Mouse (Mus musculus) liver, embryonic 11.5 days (tissue): ENCODE measurements around the gene Rxfp3. TPM values are rescaled to one million over a fixed set of nuclear protein-coding genes. Genes with fewer than 3 reads are reported as not detected.

Experiments
- ATAC-seq: fragments of 200-750 bp; cut with Nextera tagmentation; replicated peaks from 2 replicates; pipeline ENCODE4 v1.8.0; 2017; ENCODE audit warnings: moderate number of reproducible peaks, mild to moderate bottlenecking, moderate TSS enrichment, moderate library complexity; ENCODE audit not compliant: low FRiP score
- DNase-seq: peaks from one replicate; pipeline ENCODE4 v3.0.0-alpha.2; 2017; ENCODE audit warnings: low spot score
- H3K27ac ChIP-seq: fragments of 300-500 bp; sonication (generic); 2 replicates; pipeline ENCODE4 v1.5.1; 2014; ENCODE audit warnings: mild to moderate bottlenecking, low read depth, low read length, control low read depth
- H3K27me3 ChIP-seq: fragments of 300-500 bp; sonication (generic); replicated peaks from 2 replicates; pipeline ENCODE4 v1.6.1; 2014; ENCODE audit warnings: low read length, mixed read lengths; ENCODE audit not compliant: control insufficient read depth, insufficient read depth
- H3K36me3 ChIP-seq: fragments of 300-500 bp; sonication (generic); 2 replicates; pipeline ENCODE4 v1.6.1; 2014; ENCODE audit warnings: mild to moderate bottlenecking, low read length, moderate library complexity, mixed read lengths; ENCODE audit not compliant: control insufficient read depth, insufficient read depth
- H3K4me1 ChIP-seq: fragments of 300-500 bp; sonication (generic); replicated peaks from 2 replicates; pipeline ENCODE4 v1.6.1; 2014; ENCODE audit warnings: low read length, mixed read lengths; ENCODE audit not compliant: control insufficient read depth, insufficient read depth
- H3K4me2 ChIP-seq: fragments of 300-500 bp; sonication (generic); 2 replicates; pipeline ENCODE4 v1.6.1; 2014; ENCODE audit warnings: mild to moderate bottlenecking, control low read depth, moderate library complexity
- H3K4me3 ChIP-seq: fragments of 300-500 bp; sonication (generic); 2 replicates; pipeline ENCODE4 v1.5.1; 2014; ENCODE audit warnings: low read depth, low read length, control low read depth
- H3K9ac ChIP-seq: fragments of 300-500 bp; sonication (generic); 2 replicates; pipeline ENCODE4 v1.6.1; 2014; ENCODE audit warnings: low read depth, low read length, control low read depth
- H3K9me3 ChIP-seq: fragments of 300-500 bp; sonication (generic); 2 replicates; pipeline ENCODE4 v1.6.1; 2016; ENCODE audit warnings: low read length, inconsistent platforms, mixed read lengths; ENCODE audit not compliant: control insufficient read depth
- WGBS: fragments of 180-500 bp; shearing (Covaris S2); extraction: QIAGEN DNeasy Blood & Tissue Kit; methylation state at CpG from one replicate; pipeline ENCODE4 v1.1.7; 2014; 5-methylcytosine and 5-hydroxymethylcytosine counted together
- polyA plus RNA-seq: library from polyadenylated mRNA; unstranded; fragments of >200 nt; fragmentation: Nextera tagmentation; extraction: Ambion mirVana; gene quantifications from 2 replicates; pipeline ENCODE4 v1.2.1, GENCODE M21; 2014

Gene Rxfp3
- polyA plus RNA-seq, 1 experiment from 2014 or later, result 0.12 TPM

- Histone ChIP-seq H3K4me2 (no peak overlapping the region), H3K9ac (no peak overlapping the region), H3K4me1 (peaks cover 6% of the 10 kb centered on the region), H3K36me3 (no peaks in the 10 kb centered on the region), H3K27ac (no peak overlapping the region), H3K27me3 (peaks cover 33% of the 10 kb centered on the region), H3K4me3 (no peak overlapping the region), H3K9me3 (no peaks in the 10 kb centered on the region)
- 32% methylated on average over 5 of the region's 5 CpGs for WGBS
- ATAC-seq (no peak), DNase-seq (no peak)
These were observed 2.3 kb upstream of the Rxfp3 start for GRCm38 (mm10) chr15:11040067-11040466.

GRCm38 (mm10) chr15:11038476-11038875 lies 685 bp upstream of the Rxfp3 start:
- H3K4me1 ChIP-seq, result peaks cover 6% of the 10 kb centered on the region
- peaks cover 41% of the 10 kb centered on the region for H3K27me3 ChIP-seq
- H3K27ac ChIP-seq, result no peak overlapping the region
- ATAC-seq, result no peak
- no peak for DNase-seq
- H3K9ac ChIP-seq, result no peak overlapping the region
- 3% methylated on average over 12 of the region's 12 CpGs for WGBS
- no peak overlapping the region for H3K4me3 ChIP-seq
- no peaks in the 10 kb centered on the region for H3K36me3 ChIP-seq
- no peak overlapping the region for H3K4me2 ChIP-seq
- H3K9me3 ChIP-seq, result no peaks in the 10 kb centered on the region

GRCm38 (mm10) chr15:11037376-11037695 lies 455 bp downstream of the Rxfp3 start:
- peak; percentile 37 for DNase-seq
- no peak overlapping the region for H3K27ac ChIP-seq
- peaks cover 41% of the 10 kb centered on the region for H3K27me3 ChIP-seq
- no peaks in the 10 kb centered on the region for H3K36me3 ChIP-seq
- ATAC-seq, result no peak
- 13% methylated on average over 8 of the region's 8 CpGs for WGBS
- H3K4me3 ChIP-seq, result peak overlapping the region; percentile 35
- H3K9me3 ChIP-seq, result no peaks in the 10 kb centered on the region
- no peak overlapping the region for H3K9ac ChIP-seq
- peak overlapping the region; percentile 61 for H3K4me2 ChIP-seq
- H3K4me1 ChIP-seq, result peaks cover 6% of the 10 kb centered on the region

GRCm38 (mm10) chr15:11036535-11037375 lies 1.0 kb downstream of the Rxfp3 start:
- Histone ChIP-seq H3K27me3 (peaks cover 41% of the 10 kb centered on the region), H3K9me3 (no peaks in the 10 kb centered on the region), H3K36me3 (no peaks in the 10 kb centered on the region), H3K4me1 (peaks cover 6% of the 10 kb centered on the region), H3K9ac (no peak overlapping the region), H3K4me2 (peak overlapping the region; percentile 61), H3K4me3 (peak overlapping the region; percentile 35), H3K27ac (no peak overlapping the region)
- DNase-seq (no peak), ATAC-seq (no peak)
- 6% methylated on average over 49 of the region's 49 CpGs for WGBS

- no peaks in the 10 kb centered on the region for H3K36me3 ChIP-seq
- peaks cover 41% of the 10 kb centered on the region for H3K27me3 ChIP-seq
- no peak overlapping the region for H3K9ac ChIP-seq
- no peak overlapping the region for H3K27ac ChIP-seq
- DNase-seq (no peak), ATAC-seq (no peak)
- H3K4me1 ChIP-seq, result peaks cover 6% of the 10 kb centered on the region
- whole genome bisulfite sequencing, result 7% methylated on average over 34 of the region's 34 CpGs
- no peaks in the 10 kb centered on the region for H3K9me3 ChIP-seq
- H3K4me2 ChIP-seq, result peak overlapping the region; percentile 61
- peak overlapping the region; percentile 35 for H3K4me3 ChIP-seq
These were observed 1.8 kb downstream of the Rxfp3 start for GRCm38 (mm10) chr15:11035947-11036474.

GRCm38 (mm10) chr15:11030188-11030587 lies 7.6 kb downstream of the Rxfp3 start:
- Histone ChIP-seq H3K4me2 (no peak overlapping the region), H3K27ac (no peak overlapping the region), H3K27me3 (peaks cover 10% of the 10 kb centered on the region), H3K4me1 (no peaks in the 10 kb centered on the region), H3K4me3 (no peak overlapping the region), H3K9ac (no peak overlapping the region), H3K9me3 (no peaks in the 10 kb centered on the region), H3K36me3 (no peaks in the 10 kb centered on the region)
- 78% methylated on average over 3 of the region's 3 CpGs for WGBS
- ATAC-seq, result no peak
- no peak for DNase-seq

- Histone ChIP-seq H3K27ac (no peak overlapping the region; the same call in 1 of the 2 replicates), H3K4me2 (no peak overlapping the region), H3K4me3 (no peak overlapping the region), H3K27me3 (no peaks in the 10 kb centered on the region), H3K36me3 (no peaks in the 10 kb centered on the region), H3K4me1 (no peaks in the 10 kb centered on the region), H3K9me3 (no peaks in the 10 kb centered on the region), H3K9ac (no peak overlapping the region)
- ATAC-seq (no peak), DNase-seq (no peak)
- WGBS, result 52% methylated on average over 4 of the region's 4 CpGs
These were observed 10.8 kb downstream of the Rxfp3 start for GRCm38 (mm10) chr15:11026801-11027561.

- DNase-seq (no peak), ATAC-seq (no peak)
- WGBS, result 45% methylated on average over 2 of the region's 2 CpGs
These were observed 22.9 kb downstream of the Rxfp3 start for GRCm38 (mm10) chr15:11014931-11015330.

More at GRCm38 (mm10) chr15:11014931-11015330, 22.9 kb downstream of the Rxfp3 start:
- H3K36me3 ChIP-seq, result no peaks in the 10 kb centered on the region
- no peak overlapping the region for H3K9ac ChIP-seq
- H3K4me3 ChIP-seq, result no peak overlapping the region
- no peaks in the 10 kb centered on the region for H3K27me3 ChIP-seq
- H3K4me1 ChIP-seq, result no peaks in the 10 kb centered on the region
- H3K9me3 ChIP-seq, result no peaks in the 10 kb centered on the region
- H3K27ac ChIP-seq, result no peak overlapping the region
- no peak overlapping the region for H3K4me2 ChIP-seq
